Mouse (Mus musculus) stomach, postnatal 0 days (tissue): ENCODE measurements around the gene Cd302. TPM values are rescaled to one million over a fixed set of nuclear protein-coding genes. Genes with fewer than 3 reads are reported as not detected.

Experiments
- ATAC-seq: fragments of 200-750 bp; cut with Nextera tagmentation; 2 replicates; pipeline ENCODE4 v1.8.0; 2017; ENCODE audit not compliant: low FRiP score, low TSS enrichment
- DNase-seq: peaks from one replicate; pipeline ENCODE4 v3.0.0-alpha.2; 2016; ENCODE audit warnings: low spot score
- H3K27ac ChIP-seq: fragments of 300-500 bp; sonication (generic); replicated peaks from 2 replicates; pipeline ENCODE4 v1.5.1; 2014; ENCODE audit warnings: mild to moderate bottlenecking, control low read depth
- H3K27me3 ChIP-seq: fragments of 300-500 bp; sonication (generic); 2 replicates; pipeline ENCODE4 v1.6.1; 2014; ENCODE audit warnings: low read length; ENCODE audit not compliant: control insufficient read depth, insufficient read depth
- H3K36me3 ChIP-seq: fragments of 300-500 bp; sonication (generic); 2 replicates; pipeline ENCODE4 v1.6.1; 2014; ENCODE audit warnings: low read length, mixed read lengths; ENCODE audit not compliant: control insufficient read depth, insufficient read depth
- H3K4me1 ChIP-seq: fragments of 300-500 bp; sonication (generic); replicated peaks from 2 replicates; pipeline ENCODE4 v1.6.1; 2014; ENCODE audit warnings: antibody characterized with exemption; ENCODE audit not compliant: control insufficient read depth, insufficient read depth
- H3K4me2 ChIP-seq: fragments of 300-500 bp; sonication (generic); replicated peaks from 2 replicates; pipeline ENCODE4 v1.6.1; 2014; ENCODE audit warnings: low read depth, mild to moderate bottlenecking, control low read depth, moderate library complexity
- H3K4me3 ChIP-seq: fragments of 300-500 bp; sonication (generic); 2 replicates; pipeline ENCODE4 v1.5.1; 2014; ENCODE audit warnings: low read depth, low read length, control low read depth
- H3K9ac ChIP-seq: fragments of 300-500 bp; sonication (generic); 2 replicates; pipeline ENCODE4 v1.6.1; 2014; ENCODE audit warnings: mild to moderate bottlenecking, low read length, control low read depth, mixed read lengths
- H3K9me3 ChIP-seq: fragments of 300-500 bp; sonication (generic); 2 replicates; pipeline ENCODE4 v1.6.1; 2016; ENCODE audit warnings: low read length; ENCODE audit not compliant: control insufficient read depth
- CTCF ChIP-seq: IDR thresholded peaks from 2 replicates; pipeline ENCODE4 v1.5.1; 2016; ENCODE audit warnings: antibody characterized with exemption, low read depth, mild to moderate bottlenecking, moderate library complexity
- EP300 ChIP-seq: optimal IDR thresholded peaks from 2 replicates; pipeline ENCODE3; 2016; ENCODE audit warnings: antibody characterized with exemption
- WGBS: fragments of 180-500 bp; shearing (Covaris S2); extraction: QIAGEN DNeasy Blood & Tissue Kit; methylation state at CpG from one replicate; pipeline ENCODE4 v1.1.7; 2014; 5-methylcytosine and 5-hydroxymethylcytosine counted together
- polyA plus RNA-seq: library from polyadenylated mRNA; unstranded; fragments of >200 nt; fragmentation: Nextera tagmentation; extraction: Ambion mirVana; gene quantifications from 2 replicates; pipeline ENCODE4 v1.2.1, GENCODE M21; 2015

Cd302 gene
- polyA plus RNA-seq, 1 experiment from 2014 or later: 26.0 TPM

DNA sequence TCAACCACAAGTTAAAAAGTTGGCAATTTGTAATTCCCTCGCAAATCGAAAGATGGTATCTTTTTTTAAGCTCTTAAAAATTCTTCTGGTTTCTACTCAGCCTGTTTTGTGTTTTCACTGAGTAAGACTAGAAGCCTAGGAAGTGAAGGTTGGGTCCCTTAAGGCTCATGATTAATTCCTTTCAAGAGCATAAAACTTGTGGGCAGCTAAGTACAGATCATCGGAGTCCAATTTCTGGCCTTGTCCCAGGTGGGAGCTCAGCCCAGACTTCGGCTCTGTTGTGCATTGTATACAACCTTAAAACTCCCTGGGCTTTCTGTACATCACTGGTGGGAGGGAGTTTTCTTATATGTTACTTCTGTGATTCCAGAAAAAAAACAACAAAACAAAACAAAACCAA, 19.5 kb upstream of the Cd302 start:
- 65% methylated on average over 4 of the region's 4 CpGs for WGBS
- no peak overlapping the region for H3K4me3 ChIP-seq
- DNase-seq: no peak
- no peak overlapping the region for H3K4me2 ChIP-seq
- no peak for ATAC-seq
- no peaks in the 10 kb centered on the region for H3K27me3 ChIP-seq
- no peaks in the 10 kb centered on the region for H3K36me3 ChIP-seq
- H3K9ac ChIP-seq: no peak overlapping the region
- TF ChIP-seq EP300 (no peak), CTCF (no peak)
- H3K9me3 ChIP-seq: no peaks in the 10 kb centered on the region
- no peaks in the 10 kb centered on the region for H3K4me1 ChIP-seq
- no peak overlapping the region for H3K27ac ChIP-seq

DNA sequence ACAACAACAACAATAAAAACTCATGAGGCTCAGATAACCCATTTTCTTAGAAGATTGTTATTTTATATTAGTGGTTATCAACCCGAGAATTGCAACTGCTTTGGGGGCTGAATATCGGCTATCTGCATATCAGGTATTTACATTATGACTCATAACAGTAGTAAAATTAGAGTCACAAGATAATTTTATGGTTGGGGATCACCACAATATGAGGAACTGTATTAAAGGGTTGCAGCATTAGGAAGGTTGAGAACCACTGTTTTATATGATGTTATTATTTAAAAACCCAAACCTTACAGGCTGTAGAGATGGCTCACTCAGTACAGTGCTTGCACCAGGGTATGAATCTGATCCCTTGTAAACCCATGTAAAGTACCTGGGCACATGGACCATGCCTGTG, 15.0 kb upstream of the Cd302 start:
- Histone ChIP-seq H3K27me3 (no peaks in the 10 kb centered on the region), H3K4me3 (no peak overlapping the region), H3K9ac (no peak overlapping the region), H3K4me2 (no peak overlapping the region), H3K27ac (no peak overlapping the region), H3K9me3 (no peaks in the 10 kb centered on the region), H3K4me1 (no peaks in the 10 kb centered on the region), H3K36me3 (no peaks in the 10 kb centered on the region)
- DNase-seq (no peak), ATAC-seq (no peak)
- TF ChIP-seq CTCF (no peak), EP300 (no peak)
- WGBS: 77% methylated on average over 2 of the region's 2 CpGs

DNA sequence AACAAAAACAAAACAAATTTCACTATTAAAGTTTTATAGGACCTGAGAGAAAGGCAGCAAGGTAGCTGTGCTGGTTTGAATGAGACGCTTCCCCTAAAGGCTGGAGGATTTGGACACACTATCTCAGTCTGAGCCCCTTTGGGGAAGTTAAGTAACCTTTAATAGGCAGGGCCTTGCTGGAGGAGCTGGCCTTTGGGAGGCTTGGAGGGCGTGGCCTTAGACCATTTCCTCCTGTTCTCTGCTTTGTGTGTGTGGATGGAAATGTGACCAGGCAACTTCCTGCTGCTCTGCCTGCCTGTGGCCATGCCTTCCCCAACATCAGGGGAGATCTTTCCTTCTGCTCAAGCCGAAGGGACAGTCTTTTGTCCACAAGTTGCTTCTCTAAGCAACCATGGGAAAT, 14.0 kb upstream of the Cd302 start:
- Histone ChIP-seq H3K27me3 (no peaks in the 10 kb centered on the region), H3K9me3 (no peaks in the 10 kb centered on the region), H3K27ac (no peak overlapping the region), H3K36me3 (no peaks in the 10 kb centered on the region), H3K9ac (no peak overlapping the region), H3K4me2 (no peak overlapping the region), H3K4me3 (no peak overlapping the region), H3K4me1 (no peaks in the 10 kb centered on the region)
- no peak for ATAC-seq
- TF ChIP-seq EP300: no peak
- no peak for TF ChIP-seq CTCF
- WGBS: 84% methylated on average over 3 of the region's 3 CpGs
- DNase-seq: no peak

DNA sequence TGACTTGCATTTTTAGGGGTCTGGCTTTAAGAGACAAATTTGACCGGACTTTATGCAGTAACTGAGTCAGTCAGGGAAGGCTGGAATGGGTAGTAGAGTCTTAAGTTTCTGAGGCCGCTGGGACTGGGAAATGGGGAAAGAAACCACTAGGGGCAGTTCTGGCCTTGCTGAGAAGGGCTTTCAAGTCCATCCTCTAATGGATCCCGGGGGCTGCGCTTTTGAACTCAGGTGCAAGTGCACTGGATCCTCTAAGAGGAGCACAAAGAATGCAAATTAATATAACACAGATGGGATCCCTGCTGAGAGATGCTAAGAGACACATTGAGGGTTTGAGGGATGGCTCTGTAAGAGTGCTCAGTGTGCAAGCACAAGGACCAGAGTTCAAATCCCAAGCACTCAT, 7.1 kb upstream of the Cd302 start:
- DNase-seq (no peak), ATAC-seq (no peak)
- Histone ChIP-seq H3K4me2 (no peak overlapping the region), H3K27me3 (no peaks in the 10 kb centered on the region), H3K36me3 (no peaks in the 10 kb centered on the region), H3K27ac (no peak overlapping the region), H3K4me3 (no peak overlapping the region), H3K9me3 (no peaks in the 10 kb centered on the region), H3K4me1 (no peaks in the 10 kb centered on the region), H3K9ac (no peak overlapping the region)
- WGBS: 74% methylated on average over 4 of the region's 4 CpGs
- TF ChIP-seq EP300 (no peak), CTCF (no peak)

DNA sequence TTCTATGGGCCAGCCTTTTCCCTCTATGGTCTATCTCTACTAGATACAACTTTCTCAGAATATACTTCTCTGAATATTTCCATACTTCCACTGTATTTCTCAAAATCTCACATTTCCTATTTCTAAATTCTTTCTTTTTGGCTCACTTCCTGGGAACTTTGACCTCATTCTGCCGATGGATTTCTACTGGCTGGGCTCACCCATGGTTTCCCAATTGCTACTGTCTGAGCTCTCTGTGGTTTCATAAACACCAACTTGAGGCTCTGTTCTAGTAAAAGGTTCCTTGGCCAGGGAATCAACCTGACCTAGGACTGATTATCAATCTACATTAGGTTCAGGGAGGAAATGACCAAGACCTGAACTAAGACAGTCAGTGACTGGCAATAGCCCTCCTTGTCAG, 5.2 kb upstream of the Cd302 start:
- Histone ChIP-seq H3K4me3 (no peak overlapping the region), H3K4me2 (no peak overlapping the region), H3K9ac (no peak overlapping the region), H3K27me3 (no peaks in the 10 kb centered on the region), H3K36me3 (no peaks in the 10 kb centered on the region), H3K9me3 (no peaks in the 10 kb centered on the region), H3K27ac (no peak overlapping the region), H3K4me1 (no peaks in the 10 kb centered on the region)
- DNase-seq: no peak
- ATAC-seq: no peak
- TF ChIP-seq CTCF: no peak
- no peak for TF ChIP-seq EP300
- 26% methylated on average over 1 of the region's 1 CpGs for WGBS

DNA sequence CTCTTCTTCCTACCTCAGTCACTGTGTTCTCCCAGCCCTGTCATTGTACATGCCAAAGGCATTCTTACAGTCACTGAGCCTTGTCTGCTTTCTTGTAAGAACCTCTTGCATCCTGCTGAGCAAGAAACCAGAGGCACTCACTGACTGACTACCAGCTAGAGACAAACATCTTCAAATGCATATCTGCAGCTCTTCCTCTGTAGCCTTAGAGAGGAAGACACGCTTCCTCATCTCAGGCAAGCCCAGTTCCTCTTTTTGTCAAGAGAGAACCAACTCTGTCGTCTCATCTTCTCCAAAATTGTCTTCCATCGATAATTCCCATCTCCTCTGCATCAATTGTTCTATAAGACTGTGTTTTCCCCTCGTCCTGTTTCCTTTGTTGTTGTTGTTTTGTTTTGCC, 4.3 kb upstream of the Cd302 start:
- H3K4me3 ChIP-seq: no peak overlapping the region
- no peak for ATAC-seq
- no peak overlapping the region for H3K4me2 ChIP-seq

More for the DNA sequence above, 4.3 kb upstream of the Cd302 start:
- Histone ChIP-seq H3K9ac (no peak overlapping the region), H3K27me3 (no peaks in the 10 kb centered on the region), H3K36me3 (no peaks in the 10 kb centered on the region), H3K4me1 (peaks cover 2% of the 10 kb centered on the region; the same call in 1 of the 2 replicates), H3K27ac (no peak overlapping the region), H3K9me3 (no peaks in the 10 kb centered on the region)
- TF ChIP-seq CTCF: no peak
- TF ChIP-seq EP300: no peak
- DNase-seq: no peak
- WGBS: 78% methylated on average over 4 of the region's 4 CpGs
